Mouse (Mus musculus) layer of hippocampus, postnatal 36 days (tissue): Measurements from ENCODE around the gene Cep57. TPM values are rescaled to one million over a fixed set of nuclear protein-coding genes. Genes with fewer than 3 reads are reported as not detected.

ENCODE experiments used
- DNase-seq, 2 experiments: peaks; one replicate each; pipeline ENCODE4 v3.0.0; 2022
- total RNA-seq, 2 experiments: library from RNA; stranded (reverse); gene quantifications; 2 replicates each; pipeline ENCODE4 v1.2.3; 2021

The Cep57 gene
- total RNA-seq: 10 to 100 TPM; 18.3 to 19.4 TPM

GRCm38 (mm10) chr9:13826832-13827405, at the start of gene Cep57:
Cep57 (minus strand) TSS chr9:13827107.
- peak; percentile 94 to 96 for DNase-seq

GRCm38 (mm10) chr9:13875340-13875739, 48.4 kb upstream of the Cep57 start:
- no peak for DNase-seq

- DNase-seq: no peak
Observed at GRCm38 (mm10) chr9:13874359-13874758, 47.5 kb upstream of the Cep57 start.

- no peak for DNase-seq
Observed at GRCm38 (mm10) chr9:13871631-13872030, 44.7 kb upstream of the Cep57 start.

- no peak for DNase-seq
Observed at GRCm38 (mm10) chr9:13867646-13868045, 40.7 kb upstream of the Cep57 start.

- DNase-seq: no peak
Observed at GRCm38 (mm10) chr9:13856777-13857176, 29.9 kb upstream of the Cep57 start.

- DNase-seq: no peak
Observed at GRCm38 (mm10) chr9:13856247-13856646, 29.3 kb upstream of the Cep57 start.

GRCm38 (mm10) chr9:13853876-13854275, 27.0 kb upstream of the Cep57 start:
- no peak for DNase-seq

- peak in 1 of 2 experiments; percentile 8 for DNase-seq
Observed at GRCm38 (mm10) chr9:13848481-13849480, 21.9 kb upstream of the Cep57 start.

GRCm38 (mm10) chr9:13847591-13847990, 20.7 kb upstream of the Cep57 start:
- DNase-seq: no peak

GRCm38 (mm10) chr9:13836726-13837125, 9.8 kb upstream of the Cep57 start:
- no peak for DNase-seq

- DNase-seq: no peak
Observed at GRCm38 (mm10) chr9:13835256-13835655, 8.3 kb upstream of the Cep57 start.

- DNase-seq: no peak
Observed at GRCm38 (mm10) chr9:13828087-13828441, 1.2 kb upstream of the Cep57 start.

GRCm38 (mm10) chr9:13827406-13828086, 639 bp upstream of the Cep57 start, which contains the start of gene Fam76b:
Fam76b (plus strand) TSS chr9:13827716.
- peak; percentile 99 to 100 for DNase-seq

GRCm38 (mm10) chr9:13826391-13826805, 509 bp downstream of the Cep57 start:
- DNase-seq: no peak

GRCm38 (mm10) chr9:13825896-13826295, 1.0 kb downstream of the Cep57 start:
- no peak for DNase-seq

GRCm38 (mm10) chr9:13820774-13821173, 6.1 kb downstream of the Cep57 start:
- no peak for DNase-seq

- no peak for DNase-seq
Observed at GRCm38 (mm10) chr9:13818369-13818768, 8.5 kb downstream of the Cep57 start.

GRCm38 (mm10) chr9:13809937-13810336, 17.0 kb downstream of the Cep57 start:
- no peak for DNase-seq

- DNase-seq: no peak
Observed at GRCm38 (mm10) chr9:13807657-13808056, 19.2 kb downstream of the Cep57 start.

- no peak for DNase-seq
Observed at GRCm38 (mm10) chr9:13806854-13807253, 20.1 kb downstream of the Cep57 start.

GRCm38 (mm10) chr9:13804480-13804879, 22.4 kb downstream of the Cep57 start:
- DNase-seq: no peak

GRCm38 (mm10) chr9:13794756-13795155, 32.2 kb downstream of the Cep57 start:
- DNase-seq: no peak
